Mouse (Mus musculus) ES-Bruce4 (cell line): ENCODE measurements around the gene Bdkrb2. TPM values are rescaled to one million over a fixed set of nuclear protein-coding genes. Genes with fewer than 3 reads are reported as not detected.

Experiments
- H3K27ac ChIP-seq: 2 replicates; pipeline ENCODE4 v1.5.1; 2012; ENCODE audit warnings: low read length, inconsistent platforms; ENCODE audit not compliant: insufficient read depth
- H3K27me3 ChIP-seq: 2 replicates; pipeline ENCODE4 v1.6.1; 2012; ENCODE audit warnings: mild to moderate bottlenecking, low read length, inconsistent platforms; ENCODE audit not compliant: control insufficient read depth, poor library complexity, insufficient read depth, severe bottlenecking
- H3K36me3 ChIP-seq: 2 replicates; pipeline ENCODE4 v1.6.1; 2012; ENCODE audit warnings: inconsistent platforms, mild to moderate bottlenecking, low read length, moderate library complexity; ENCODE audit not compliant: control insufficient read depth, poor library complexity, insufficient read depth, severe bottlenecking
- H3K4me1 ChIP-seq: one replicate; pipeline ENCODE4 v1.8.1; 2011; ENCODE audit warnings: low read length; ENCODE audit not compliant: control insufficient read depth, insufficient read depth
- H3K4me3 ChIP-seq: 2 replicates; pipeline ENCODE4 v1.5.1; 2011; ENCODE audit warnings: low read depth, mild to moderate bottlenecking, low read length
- H3K9ac ChIP-seq: 2 replicates; pipeline ENCODE4 v1.6.1; 2012; ENCODE audit warnings: low read depth, mild to moderate bottlenecking, inconsistent platforms; ENCODE audit not compliant: poor library complexity, severe bottlenecking
- H3K9me3 ChIP-seq: replicated peaks from 2 replicates; pipeline ENCODE4 v1.6.1; 2012; ENCODE audit warnings: mild to moderate bottlenecking, low read length, inconsistent platforms; ENCODE audit not compliant: control insufficient read depth, poor library complexity, insufficient read depth, severe bottlenecking
- CTCF ChIP-seq: IDR thresholded peaks from one replicate; pipeline ENCODE4 v1.8.1; 2011; ENCODE audit warnings: low read depth, low read length
- EP300 ChIP-seq: IDR thresholded peaks from 2 replicates; pipeline ENCODE4 v1.6.1; 2011; ENCODE audit warnings: low read depth, low read length; ENCODE audit not compliant: insufficient read depth
- POLR2A ChIP-seq: IDR thresholded peaks from one replicate; pipeline ENCODE4 v1.8.1; 2011; ENCODE audit warnings: low read length; ENCODE audit not compliant: insufficient read depth
- polyA plus RNA-seq: library from polyadenylated mRNA; stranded (reverse); fragments of >200 nt; gene quantifications from 2 replicates; pipeline ENCODE4 v1.2.4, GENCODE M21; 2011; ENCODE audit warnings: low read depth; ENCODE audit not compliant: missing spikeins, insufficient read depth, insufficient read length

Bdkrb2 gene
- polyA plus RNA-seq = 1.2 and 1.4 TPM in 2 replicates

- H3K4me1 ChIP-seq = peaks cover 5% of the 10 kb centered on the region
- no peak for TF ChIP-seq CTCF
- TF ChIP-seq EP300 = peak; percentile 59; the same call in 1 of the 2 replicates
- H3K36me3 ChIP-seq = no peaks in the 10 kb centered on the region
- no peaks in the 10 kb centered on the region for H3K27me3 ChIP-seq
- H3K27ac ChIP-seq = no peak within 1 kb of the TSS
- peak within 1 kb of the TSS; percentile 21 for H3K4me3 ChIP-seq
- H3K9me3 ChIP-seq = no peaks in the 10 kb centered on the region
- H3K9ac ChIP-seq = 0 out of 2 replicates have a peak within 1 kb of the TSS, but pooled peaks have one; percentile 9
Observed at GRCm38 (mm10) chr12:105562936-105563680, at the start of gene Bdkrb2. Gene Bdkrb2 (plus strand): TSS chr12:105563226.

DNA sequence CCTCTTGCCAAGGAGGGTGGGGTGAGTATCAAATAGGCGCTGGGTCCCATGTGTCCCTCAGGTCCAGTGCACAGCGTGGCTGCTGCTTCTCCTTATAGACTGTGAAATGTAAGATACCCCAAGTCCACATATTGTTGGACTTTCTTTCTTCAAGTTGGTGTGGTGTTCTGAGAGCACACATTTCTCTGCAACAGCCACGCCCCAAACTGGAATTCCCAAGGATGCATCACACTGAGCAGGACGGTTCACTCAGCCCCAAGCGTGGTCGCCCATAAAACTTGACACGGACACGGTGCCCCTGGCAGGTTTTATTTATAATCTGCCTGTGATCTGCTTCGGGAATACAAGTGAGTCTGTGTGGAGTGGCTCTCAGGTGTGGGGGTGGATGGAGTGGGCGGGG, 48.9 kb upstream of the Bdkrb2 start:
- no peaks in the 10 kb centered on the region for H3K9me3 ChIP-seq
- no peaks in the 10 kb centered on the region for H3K36me3 ChIP-seq
- H3K27ac ChIP-seq = no peak overlapping the region
- no peaks in the 10 kb centered on the region for H3K27me3 ChIP-seq
- H3K4me1 ChIP-seq = peaks cover 2% of the 10 kb centered on the region
- H3K4me3 ChIP-seq = no peak overlapping the region
- no peak overlapping the region for H3K9ac ChIP-seq
- no peak for TF ChIP-seq EP300
- no peak for TF ChIP-seq CTCF
- TF ChIP-seq POLR2A = no peak

DNA sequence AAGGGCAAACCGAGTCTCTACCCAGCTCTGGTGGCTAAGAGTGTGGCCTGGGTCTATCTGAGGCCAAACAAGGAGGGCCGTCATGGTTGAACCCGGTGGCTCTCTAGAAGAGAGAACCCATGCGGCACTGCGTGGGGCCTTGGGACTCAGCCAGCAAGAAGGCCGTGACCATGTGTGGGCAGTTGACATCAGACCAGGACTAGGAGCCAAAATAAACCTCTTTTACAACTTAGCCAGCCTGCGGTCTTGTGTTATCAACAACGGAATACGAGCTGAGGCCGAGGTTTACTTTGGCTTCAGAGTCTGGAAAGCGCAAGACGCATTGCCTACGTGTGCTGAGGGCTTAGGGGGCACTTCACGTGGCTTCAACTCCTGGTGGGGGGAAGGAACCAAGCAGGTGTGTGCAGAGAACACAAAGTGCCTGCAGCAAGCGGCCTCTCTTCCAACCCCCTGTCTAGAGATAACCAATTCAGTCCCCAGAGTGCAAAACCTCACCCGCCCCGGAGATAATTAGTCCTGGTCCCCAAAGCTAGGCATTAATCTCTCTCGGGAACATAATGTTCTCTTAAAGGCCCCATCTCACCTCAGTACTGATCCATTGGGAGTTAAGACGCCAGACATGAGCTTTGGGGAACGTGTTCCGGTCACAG, 45.9 kb upstream of the Bdkrb2 start:
- TF ChIP-seq POLR2A = no peak
- no peak for TF ChIP-seq EP300
- H3K36me3 ChIP-seq = no peaks in the 10 kb centered on the region
- no peak overlapping the region for H3K27ac ChIP-seq
- no peaks in the 10 kb centered on the region for H3K9me3 ChIP-seq
- H3K27me3 ChIP-seq = no peaks in the 10 kb centered on the region
- no peak overlapping the region for H3K9ac ChIP-seq
- no peak overlapping the region for H3K4me3 ChIP-seq
- H3K4me1 ChIP-seq = no peaks in the 10 kb centered on the region

DNA sequence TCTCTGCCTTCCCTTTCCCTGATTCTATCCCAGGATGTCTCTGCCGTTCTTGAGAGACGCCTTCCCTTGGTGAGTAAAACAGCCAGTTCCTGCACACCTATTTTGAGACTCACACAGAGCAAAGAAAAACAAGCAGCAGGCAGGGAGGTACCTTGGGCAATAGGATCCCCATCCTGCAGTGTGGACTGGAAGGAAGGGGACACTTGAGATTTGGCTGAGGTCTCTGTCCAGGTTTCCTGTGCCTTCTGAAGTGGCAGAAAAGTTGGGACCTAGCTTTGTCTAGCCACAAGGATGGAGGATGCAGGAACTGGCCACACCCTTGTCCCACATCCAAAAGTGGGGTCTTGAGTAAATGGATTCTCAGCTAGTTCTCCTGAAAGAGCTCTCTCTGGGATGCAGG, 43.2 kb upstream of the Bdkrb2 start:
- H3K27me3 ChIP-seq = no peaks in the 10 kb centered on the region
- TF ChIP-seq CTCF = no peak
- no peak for TF ChIP-seq POLR2A
- TF ChIP-seq EP300 = no peak
- no peaks in the 10 kb centered on the region for H3K36me3 ChIP-seq
- H3K9me3 ChIP-seq = no peaks in the 10 kb centered on the region
- no peak overlapping the region for H3K4me3 ChIP-seq
- no peaks in the 10 kb centered on the region for H3K4me1 ChIP-seq
- no peak overlapping the region for H3K27ac ChIP-seq
- no peak overlapping the region for H3K9ac ChIP-seq

GRCm38 (mm10) chr12:105521170-105521762, 41.8 kb upstream of the Bdkrb2 start:
- H3K36me3 ChIP-seq = no peaks in the 10 kb centered on the region
- no peak overlapping the region for H3K9ac ChIP-seq
- H3K4me3 ChIP-seq = no peak overlapping the region
- no peak overlapping the region for H3K27ac ChIP-seq
- TF ChIP-seq CTCF (no peak), EP300 (no peak), POLR2A (no peak)
- H3K9me3 ChIP-seq = no peaks in the 10 kb centered on the region
- no peaks in the 10 kb centered on the region for H3K4me1 ChIP-seq
- H3K27me3 ChIP-seq = no peaks in the 10 kb centered on the region

- Histone ChIP-seq H3K27me3 (no peaks in the 10 kb centered on the region), H3K36me3 (no peaks in the 10 kb centered on the region), H3K4me1 (no peaks in the 10 kb centered on the region), H3K4me3 (no peak overlapping the region), H3K9ac (no peak overlapping the region), H3K9me3 (no peaks in the 10 kb centered on the region), H3K27ac (no peak overlapping the region)
- TF ChIP-seq CTCF (no peak), EP300 (no peak)
Observed at GRCm38 (mm10) chr12:105523737-105524136, 39.3 kb upstream of the Bdkrb2 start.
